Mouse (Mus musculus) cerebellum, adult 18-20 months (tissue): ENCODE measurements around the gene Cyp21a1.
"Not testable (repeated sequence)": the region's sequence is repeated elsewhere in the genome, so short reads cannot be mapped to it uniquely, and the experiment has no call there.

Experiments
- DNase-seq, 2 experiments: peaks; one replicate each; pipeline ENCODE4 v3.0.0; 2021

Gene Cyp21a1

GRCm38 (mm10) chr17:34803367-34803766 is 994 bp downstream of the Cyp21a1 start:
- DNase-seq, result not testable (repeated sequence)

DNA sequence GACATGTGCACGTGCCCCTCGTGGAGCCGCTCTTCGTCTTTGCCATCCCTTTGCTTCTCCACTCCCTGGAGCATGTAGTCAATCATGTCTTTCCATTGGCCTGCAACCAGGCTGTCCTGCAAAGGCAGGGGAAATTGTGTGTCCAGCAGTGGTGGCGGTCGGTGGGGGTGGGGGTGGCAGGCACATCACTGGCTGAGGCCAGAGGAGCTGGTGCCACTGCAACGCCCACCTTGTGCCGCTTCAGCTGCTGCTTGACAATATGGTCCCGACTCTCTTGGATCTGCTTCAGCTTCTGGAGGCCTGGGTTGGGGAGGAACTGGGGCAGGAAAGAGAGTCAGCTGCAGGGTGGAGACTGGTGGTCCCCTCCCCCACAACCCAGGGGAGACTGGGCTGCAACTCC is 1.6 kb downstream of the Cyp21a1 start:
- DNase-seq, result not testable (repeated sequence)

DNA sequence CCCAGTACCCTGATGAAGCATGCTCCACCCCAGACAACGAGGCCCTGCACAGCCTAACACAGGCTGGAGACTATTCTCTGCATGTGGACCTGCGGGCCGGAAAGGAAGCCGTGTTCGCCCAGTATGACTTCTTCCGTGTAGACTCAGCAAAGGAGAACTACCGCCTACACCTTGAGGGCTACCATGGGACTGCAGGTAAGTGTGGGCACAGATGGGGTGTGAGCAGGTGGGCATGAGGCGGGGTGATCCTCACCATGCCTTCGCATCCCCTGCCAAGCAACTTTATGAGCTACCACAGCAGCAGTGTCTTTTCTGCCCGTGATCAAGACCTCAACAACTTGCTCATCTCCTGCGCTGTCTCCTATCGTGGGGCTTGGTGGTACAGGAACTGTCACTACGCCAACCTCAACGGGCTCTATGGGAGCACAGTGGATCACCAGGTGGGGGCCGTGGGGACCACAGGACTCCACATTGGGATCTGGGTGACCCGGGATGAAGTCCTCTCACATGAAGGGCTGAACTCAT is 3.5 kb downstream of the Cyp21a1 start:
- not testable (repeated sequence) for DNase-seq

- DNase-seq, result no peak
Observed at GRCm38 (mm10) chr17:34799531-34799925, 4.8 kb downstream of the Cyp21a1 start.

DNA sequence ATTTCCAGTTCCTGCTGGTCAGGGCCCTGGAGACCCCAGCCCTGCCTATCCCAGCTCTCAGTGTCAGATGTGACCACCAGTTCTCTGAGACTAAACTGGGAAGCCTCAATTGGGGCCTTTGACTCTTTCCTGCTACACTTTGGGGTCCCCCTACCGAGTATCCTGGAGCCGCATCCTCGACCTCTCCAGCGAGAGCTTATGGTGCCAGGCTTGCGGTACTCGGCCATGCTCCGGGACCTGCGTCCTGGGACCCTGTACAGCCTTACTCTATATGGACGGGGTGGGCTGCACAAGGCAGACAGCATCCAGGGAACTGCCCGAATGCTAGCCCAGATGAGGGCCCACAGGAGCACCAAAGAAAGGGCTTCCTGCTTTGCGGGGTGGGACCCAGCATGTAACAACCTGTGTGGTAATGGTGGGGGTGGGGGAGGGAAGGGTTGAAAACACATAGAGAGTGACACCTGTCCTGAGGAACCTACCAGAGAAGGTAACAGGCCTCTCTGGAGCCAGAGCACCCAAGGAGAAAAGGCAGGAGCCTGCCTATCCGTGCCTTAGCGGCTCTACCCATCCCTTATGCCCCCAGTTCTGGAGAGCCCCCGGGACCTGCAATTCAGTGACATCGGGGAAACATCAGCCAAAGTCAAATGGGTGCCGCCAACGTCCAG is 5.4 kb downstream of the Cyp21a1 start:
- no peak for DNase-seq

GRCm38 (mm10) chr17:34798071-34798470 is 6.3 kb downstream of the Cyp21a1 start:
- not testable (repeated sequence) for DNase-seq

GRCm38 (mm10) chr17:34797211-34797995 is 7.0 kb downstream of the Cyp21a1 start:
- not testable (repeated sequence) for DNase-seq

GRCm38 (mm10) chr17:34796311-34797140 is 7.8 kb downstream of the Cyp21a1 start:
- no peak for DNase-seq

GRCm38 (mm10) chr17:34795633-34796032 is 8.7 kb downstream of the Cyp21a1 start:
- peak; percentile 48 to 63 for DNase-seq

DNA sequence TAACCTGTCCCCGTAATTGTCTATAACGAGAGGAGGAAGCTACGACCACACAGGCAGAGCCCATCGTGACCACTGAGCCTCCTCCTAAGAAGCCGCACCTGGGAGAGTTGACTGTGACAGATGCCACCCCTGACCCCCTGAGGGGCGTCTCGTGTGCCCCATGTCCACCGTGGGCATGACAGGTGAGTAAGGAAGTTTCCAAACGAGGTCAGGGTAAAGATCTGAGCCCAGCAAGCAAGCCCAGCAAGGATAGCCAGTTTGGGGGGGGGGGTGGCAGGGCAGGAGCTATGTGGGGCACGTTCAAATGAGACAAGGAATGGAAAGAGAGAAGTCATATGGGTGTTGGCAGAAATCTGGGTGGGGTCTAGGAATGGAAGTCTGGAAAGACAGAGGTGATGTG is 9.3 kb downstream of the Cyp21a1 start:
- DNase-seq, result no peak

- no peak for DNase-seq
Observed at GRCm38 (mm10) chr17:34777680-34778325, 26.6 kb downstream of the Cyp21a1 start.

- no peak for DNase-seq
Observed at GRCm38 (mm10) chr17:34761471-34761870, 42.9 kb downstream of the Cyp21a1 start.
